Mouse (Mus musculus): ENCODE results near the gene Clec2l. TPM values are rescaled to one million over a fixed set of nuclear protein-coding genes. Genes with fewer than 3 reads are reported as not detected.
A peak's percentile ranks its signal among the peaks of the same experiment; 100 is the strongest.

Clec2l gene
- polyA plus RNA-seq, 1 experiment from 2014 or later, result 2.8 TPM

DNA sequence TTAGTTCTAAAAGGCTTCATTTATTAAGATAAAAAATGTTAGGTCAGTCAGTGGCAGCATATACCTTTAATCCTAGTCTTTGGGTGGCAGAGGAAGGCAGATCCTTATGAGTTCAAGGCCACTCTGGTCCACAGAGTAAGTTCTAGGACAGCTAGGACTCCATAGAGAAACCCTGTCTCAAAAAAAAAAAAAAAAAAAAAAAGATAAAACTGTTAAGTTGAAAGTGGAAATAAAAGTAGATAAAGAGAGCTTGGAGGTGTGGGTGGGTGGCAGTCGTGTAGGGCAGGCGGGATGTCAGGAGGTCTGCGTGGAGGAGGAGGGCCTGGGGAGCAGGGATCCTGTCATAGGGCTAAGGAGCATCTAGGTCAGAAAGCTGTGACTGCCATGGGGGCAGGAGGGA lies 9.1 kb downstream of the Clec2l start:
- Histone ChIP-seq H3K27ac (no peak overlapping the region), H3K9ac (no peak overlapping the region), H3K4me1 (no peaks in the 10 kb centered on the region), H3K27me3 (no peaks in the 10 kb centered on the region), H3K4me3 (no peak overlapping the region), H3K4me2 (replicated peaks) (no peak overlapping the region), H3K36me3 (no peaks in the 10 kb centered on the region), H3K9me3 (no peaks in the 10 kb centered on the region)
- 87% methylated on average over 3 of the region's 3 CpGs for WGBS
- no peak for ATAC-seq (ENCODE audit: low FRiP score, low read depth)

DNA sequence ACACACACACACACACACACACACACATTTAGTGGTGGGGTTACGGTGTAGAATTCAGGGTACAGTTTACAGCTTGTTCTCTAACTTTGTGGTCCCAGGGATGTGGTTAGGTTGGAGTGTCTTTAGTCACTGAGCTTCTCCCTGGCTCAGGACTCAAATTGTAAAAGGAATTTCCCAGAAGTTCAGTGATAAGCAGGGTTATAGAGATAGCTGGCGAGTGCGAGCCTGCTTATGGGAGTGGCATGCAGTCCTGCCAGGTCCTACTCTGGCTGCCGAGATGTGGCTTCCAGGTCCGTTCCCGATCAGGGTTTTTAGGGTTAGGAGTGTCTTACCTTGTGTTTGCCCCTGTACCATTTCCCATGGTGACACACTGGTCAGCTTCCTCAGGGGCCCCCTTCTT lies 13.3 kb downstream of the Clec2l start:
- H3K36me3 ChIP-seq, result no peaks in the 10 kb centered on the region
- no peak overlapping the region for H3K9ac ChIP-seq
- no peak overlapping the region for H3K4me2 ChIP-seq (replicated peaks)
- H3K27me3 ChIP-seq, result no peaks in the 10 kb centered on the region
- no peaks in the 10 kb centered on the region for H3K4me1 ChIP-seq
- WGBS, result 79% methylated on average over 6 of the region's 6 CpGs
- H3K27ac ChIP-seq, result no peak overlapping the region
- no peak overlapping the region for H3K4me3 ChIP-seq
- H3K9me3 ChIP-seq, result no peaks in the 10 kb centered on the region
- no peak for ATAC-seq (ENCODE audit: low FRiP score, low read depth)

DNA sequence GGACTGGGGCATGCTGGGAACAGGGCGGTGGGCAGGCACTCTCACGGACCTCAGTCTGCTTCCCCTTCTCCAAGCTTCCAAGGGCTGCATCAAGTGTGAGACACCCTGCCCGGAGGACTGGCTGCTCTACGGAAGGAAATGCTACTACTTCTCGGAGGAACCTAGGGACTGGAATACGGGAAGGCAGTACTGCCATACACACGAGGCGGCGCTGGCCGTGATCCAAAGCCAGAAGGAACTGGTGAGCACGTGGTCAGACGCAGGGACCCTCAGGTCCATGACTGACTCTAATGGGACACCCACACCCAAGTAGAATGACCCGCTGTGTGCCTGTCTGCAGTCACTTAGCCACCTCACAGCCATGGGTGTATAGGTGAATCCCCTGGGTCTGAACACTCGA lies 13.9 kb downstream of the Clec2l start:
- Histone ChIP-seq H3K4me1 (no peaks in the 10 kb centered on the region), H3K4me3 (no peak overlapping the region), H3K4me2 (replicated peaks) (no peak overlapping the region), H3K27ac (no peak overlapping the region), H3K27me3 (no peaks in the 10 kb centered on the region), H3K9ac (no peak overlapping the region), H3K36me3 (no peaks in the 10 kb centered on the region), H3K9me3 (no peaks in the 10 kb centered on the region)
- ATAC-seq (ENCODE audit: low FRiP score, low read depth), result no peak
- 79% methylated on average over 14 of the region's 14 CpGs for WGBS

DNA sequence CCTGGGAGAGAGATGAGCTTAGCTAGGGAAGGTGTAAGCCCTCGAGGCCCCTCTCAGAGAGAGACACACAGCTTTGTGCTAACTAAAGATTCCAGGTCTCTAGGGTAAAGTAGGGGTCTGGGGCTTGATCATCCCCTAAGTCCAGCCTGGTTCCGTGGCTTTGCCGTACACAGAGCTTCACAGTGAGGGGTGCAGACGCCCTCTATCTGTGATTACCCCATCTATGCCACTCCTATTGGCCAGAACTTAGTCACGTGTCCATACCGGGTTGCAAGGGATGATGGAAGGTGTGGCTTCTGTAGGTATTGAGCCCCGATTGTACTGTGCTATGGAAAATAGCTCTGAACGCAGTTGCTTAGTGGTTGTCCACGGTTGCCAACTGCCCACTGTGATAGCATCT lies 14.8 kb downstream of the Clec2l start:
- H3K27ac ChIP-seq, result no peak overlapping the region
- H3K9ac ChIP-seq, result no peak overlapping the region
- H3K9me3 ChIP-seq, result no peaks in the 10 kb centered on the region
- no peak overlapping the region for H3K4me2 ChIP-seq (replicated peaks)
- WGBS, result 74% methylated on average over 9 of the region's 9 CpGs
- no peaks in the 10 kb centered on the region for H3K27me3 ChIP-seq
- ATAC-seq (ENCODE audit: low FRiP score, low read depth), result no peak
- no peaks in the 10 kb centered on the region for H3K36me3 ChIP-seq
- no peak overlapping the region for H3K4me3 ChIP-seq
- H3K4me1 ChIP-seq, result no peaks in the 10 kb centered on the region

DNA sequence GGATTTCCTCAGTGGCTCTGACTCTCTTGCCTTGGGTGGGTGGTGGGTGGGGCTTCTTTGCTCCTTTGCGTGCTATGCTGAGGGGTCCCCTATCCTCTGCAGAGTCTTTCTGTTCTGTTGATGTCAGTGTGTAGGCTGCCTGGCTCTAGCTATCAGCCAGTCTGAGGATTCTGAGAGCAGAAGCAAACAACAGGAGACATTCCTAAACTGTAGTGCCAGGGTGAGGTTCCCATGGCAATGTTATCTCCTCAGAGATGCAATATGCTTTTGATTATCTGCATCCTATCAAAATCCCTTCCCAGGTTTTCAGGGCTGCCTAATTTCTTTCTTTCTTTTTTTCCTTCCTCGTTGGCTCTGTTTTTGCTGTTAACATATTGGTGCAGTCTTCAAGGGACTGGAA lies 19.7 kb downstream of the Clec2l start:
- Histone ChIP-seq H3K4me1 (no peaks in the 10 kb centered on the region), H3K4me2 (replicated peaks) (no peak overlapping the region), H3K9ac (no peak overlapping the region), H3K9me3 (no peaks in the 10 kb centered on the region), H3K27me3 (no peaks in the 10 kb centered on the region), H3K4me3 (no peak overlapping the region), H3K27ac (no peak overlapping the region), H3K36me3 (peaks cover 8% of the 10 kb centered on the region)
- WGBS, result 64% methylated on average over 2 of the region's 2 CpGs
- no peak for ATAC-seq (ENCODE audit: low FRiP score, low read depth)

DNA sequence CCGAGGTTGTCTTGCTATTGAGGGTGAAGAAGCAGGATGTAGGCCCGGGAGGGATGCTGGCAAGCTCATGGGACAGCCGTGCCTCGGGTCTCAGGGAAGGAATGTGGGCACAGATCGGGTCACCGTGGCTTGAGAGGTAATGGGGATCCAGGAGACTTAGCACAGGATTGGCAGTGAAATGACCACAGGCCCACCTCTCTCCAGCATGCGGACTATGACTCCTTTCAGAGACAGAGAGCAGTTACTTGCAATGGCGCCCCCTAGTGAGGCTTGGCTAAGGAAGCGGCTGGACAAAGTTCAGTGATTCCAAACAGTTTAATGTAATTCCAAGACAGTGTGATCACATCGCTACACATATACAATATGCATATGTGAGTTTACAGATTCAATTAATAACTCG lies 24.3 kb downstream of the Clec2l start:
- Histone ChIP-seq H3K4me3 (no peak overlapping the region), H3K36me3 (peaks cover 22% of the 10 kb centered on the region), H3K4me1 (peaks cover 6% of the 10 kb centered on the region), H3K27ac (no peak overlapping the region), H3K4me2 (replicated peaks) (no peak overlapping the region), H3K9me3 (no peaks in the 10 kb centered on the region), H3K27me3 (no peaks in the 10 kb centered on the region), H3K9ac (no peak overlapping the region)
- 65% methylated on average over 11 of the region's 11 CpGs for WGBS
- ATAC-seq (ENCODE audit: low FRiP score, low read depth), result no peak

DNA sequence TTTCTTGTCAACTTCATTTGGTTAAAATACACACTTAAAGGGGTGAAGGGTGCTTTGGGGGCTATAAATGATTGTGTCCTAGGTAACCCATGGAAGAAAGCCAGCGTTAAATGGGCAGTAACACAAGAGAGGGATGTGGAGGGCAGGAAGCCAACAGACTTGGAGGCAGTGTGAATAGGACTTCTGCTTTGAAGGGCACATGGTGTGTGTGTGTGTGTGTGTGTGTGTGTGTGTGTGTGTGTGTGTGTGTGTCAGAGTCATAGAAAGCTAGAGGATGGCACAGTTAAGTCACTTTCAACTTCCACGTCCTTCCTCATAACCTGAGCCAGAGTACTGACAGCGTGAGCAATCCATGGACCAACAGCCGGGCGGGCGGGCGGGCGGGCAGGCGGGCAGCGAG lies 26.0 kb downstream of the Clec2l start:
- ATAC-seq (ENCODE audit: low FRiP score, low read depth), result no peak
- Histone ChIP-seq H3K9ac (no peak overlapping the region), H3K27ac (no peak overlapping the region), H3K4me2 (replicated peaks) (no peak overlapping the region), H3K4me1 (peaks cover 8% of the 10 kb centered on the region), H3K27me3 (no peaks in the 10 kb centered on the region), H3K36me3 (peaks cover 37% of the 10 kb centered on the region), H3K4me3 (no peak overlapping the region), H3K9me3 (no peaks in the 10 kb centered on the region)
- WGBS, result 87% methylated on average over 10 of the region's 10 CpGs

DNA sequence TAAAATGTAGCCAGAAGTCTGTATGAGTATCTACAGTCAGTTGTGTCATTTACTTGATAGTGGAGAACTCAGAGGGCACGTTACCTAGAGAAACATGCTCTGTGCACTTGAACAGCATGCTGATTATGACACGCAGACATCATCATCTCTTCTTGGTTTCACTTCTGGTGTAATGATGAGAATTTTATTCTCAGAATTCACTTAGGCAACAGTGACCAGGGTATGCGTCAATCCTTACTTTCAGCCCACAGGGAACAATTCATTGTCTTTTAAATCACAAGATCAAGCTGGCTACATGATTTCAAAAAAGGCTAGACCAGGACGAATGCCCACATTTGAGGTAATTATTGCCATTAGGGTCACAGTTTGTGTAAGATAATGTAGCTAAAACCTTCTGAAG lies 27.7 kb downstream of the Clec2l start:
- WGBS, result 90% methylated on average over 4 of the region's 4 CpGs
- Histone ChIP-seq H3K4me3 (no peak overlapping the region), H3K9ac (no peak overlapping the region), H3K36me3 (peaks cover 50% of the 10 kb centered on the region), H3K9me3 (no peaks in the 10 kb centered on the region), H3K27ac (no peak overlapping the region), H3K27me3 (no peaks in the 10 kb centered on the region), H3K4me2 (replicated peaks) (no peak overlapping the region), H3K4me1 (peaks cover 8% of the 10 kb centered on the region)
- ATAC-seq (ENCODE audit: low FRiP score, low read depth), result no peak

DNA sequence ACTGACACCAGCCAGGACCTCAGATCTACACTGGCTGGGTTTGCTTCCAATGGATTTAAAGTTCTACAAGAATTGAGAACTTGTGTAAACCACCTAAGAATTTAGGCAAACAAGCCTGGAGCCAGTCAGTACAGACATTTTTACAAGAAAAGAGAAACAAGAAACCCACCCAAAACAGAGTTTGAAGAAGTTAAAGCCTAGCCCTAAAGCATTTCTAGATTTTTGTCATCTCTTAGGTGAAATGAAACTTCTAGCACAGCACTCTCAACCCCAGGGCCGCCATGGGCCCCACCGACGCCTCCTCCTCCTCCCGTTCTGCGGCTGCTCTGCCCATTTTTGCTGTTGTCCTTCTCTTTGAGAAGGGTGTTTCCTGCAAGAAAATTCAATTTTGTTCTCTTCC lies 28.2 kb downstream of the Clec2l start:
- H3K9ac ChIP-seq, result no peak overlapping the region
- H3K9me3 ChIP-seq, result no peaks in the 10 kb centered on the region
- ATAC-seq (ENCODE audit: low FRiP score, low read depth), result no peak
- H3K27ac ChIP-seq, result no peak overlapping the region
- H3K4me2 ChIP-seq (replicated peaks), result no peak overlapping the region
- WGBS, result 90% methylated on average over 5 of the region's 5 CpGs
- H3K4me1 ChIP-seq, result peaks cover 8% of the 10 kb centered on the region
- no peak overlapping the region for H3K4me3 ChIP-seq
- H3K36me3 ChIP-seq, result peaks cover 53% of the 10 kb centered on the region
- no peaks in the 10 kb centered on the region for H3K27me3 ChIP-seq

DNA sequence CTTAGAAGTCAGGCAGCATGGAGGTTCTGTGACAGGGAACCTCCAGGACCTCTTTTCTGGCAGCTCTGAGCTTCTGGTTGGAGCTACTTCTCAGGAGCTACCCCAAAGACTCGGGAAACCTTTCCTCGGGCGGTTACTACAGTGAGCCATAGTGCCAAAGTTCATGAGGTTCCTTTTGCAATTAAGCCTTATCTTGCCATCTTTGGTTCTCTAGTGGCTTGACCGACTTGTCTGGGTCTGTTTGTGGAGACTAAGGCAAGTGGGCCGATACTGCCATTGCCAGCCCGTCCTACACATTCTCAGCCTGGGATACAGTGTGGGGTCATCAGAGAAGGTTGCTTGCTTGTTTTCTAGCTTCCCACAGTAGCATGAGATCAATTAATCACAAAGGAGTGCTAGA lies 29.7 kb downstream of the Clec2l start:
- Histone ChIP-seq H3K4me2 (replicated peaks) (no peak overlapping the region), H3K9ac (no peak overlapping the region), H3K27ac (no peak overlapping the region), H3K4me1 (peaks cover 8% of the 10 kb centered on the region), H3K4me3 (no peak overlapping the region), H3K27me3 (no peaks in the 10 kb centered on the region), H3K36me3 (peaks cover 58% of the 10 kb centered on the region), H3K9me3 (no peaks in the 10 kb centered on the region)
- ATAC-seq (ENCODE audit: low FRiP score, low read depth), result no peak
- 89% methylated on average over 6 of the region's 6 CpGs for WGBS

DNA sequence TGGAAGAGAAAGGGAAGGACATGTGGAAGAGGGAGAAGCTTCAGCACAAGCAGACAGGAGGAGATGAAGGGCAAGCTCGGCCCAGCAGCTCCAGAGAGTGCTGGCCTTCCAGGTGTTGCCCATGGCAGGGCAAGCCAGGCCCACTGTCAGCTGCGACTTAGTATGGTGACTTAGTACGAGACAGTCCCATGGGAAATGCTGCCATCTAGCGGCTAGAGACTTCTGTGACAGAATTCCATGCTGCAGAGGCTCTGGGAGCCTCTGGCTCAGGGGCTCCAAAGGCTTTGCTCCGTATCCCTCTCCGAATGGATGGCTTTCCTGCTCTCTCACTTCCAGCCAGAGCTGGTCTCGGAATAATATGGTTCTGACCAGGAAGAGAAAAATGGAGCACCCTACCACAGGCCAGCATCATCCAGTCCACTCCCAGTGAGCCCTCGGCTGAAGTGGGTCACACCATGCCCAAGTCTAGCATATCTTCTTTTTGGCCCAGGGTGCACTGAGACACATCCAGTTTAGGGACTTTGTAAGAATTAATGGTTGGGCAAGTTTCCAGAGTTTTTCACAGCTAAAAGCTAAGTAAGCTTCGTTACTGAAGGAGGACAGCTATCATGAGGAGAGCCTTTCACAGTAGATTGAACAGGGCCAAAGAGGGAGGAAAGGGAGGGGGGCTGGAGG lies 32.6 kb downstream of the Clec2l start:
- no peak overlapping the region for H3K4me3 ChIP-seq
- H3K27me3 ChIP-seq, result no peaks in the 10 kb centered on the region
- 29% methylated on average over 9 of the region's 9 CpGs for WGBS
- peaks cover 74% of the 10 kb centered on the region for H3K36me3 ChIP-seq
- peak; percentile 12; the same call in 1 of the 2 replicates for ATAC-seq (ENCODE audit: low FRiP score, low read depth)
- no peaks in the 10 kb centered on the region for H3K9me3 ChIP-seq
- H3K27ac ChIP-seq, result no peak overlapping the region
- H3K9ac ChIP-seq, result no peak overlapping the region
- H3K4me1 ChIP-seq, result peaks cover 8% of the 10 kb centered on the region
- H3K4me2 ChIP-seq (replicated peaks), result no peak overlapping the region

DNA sequence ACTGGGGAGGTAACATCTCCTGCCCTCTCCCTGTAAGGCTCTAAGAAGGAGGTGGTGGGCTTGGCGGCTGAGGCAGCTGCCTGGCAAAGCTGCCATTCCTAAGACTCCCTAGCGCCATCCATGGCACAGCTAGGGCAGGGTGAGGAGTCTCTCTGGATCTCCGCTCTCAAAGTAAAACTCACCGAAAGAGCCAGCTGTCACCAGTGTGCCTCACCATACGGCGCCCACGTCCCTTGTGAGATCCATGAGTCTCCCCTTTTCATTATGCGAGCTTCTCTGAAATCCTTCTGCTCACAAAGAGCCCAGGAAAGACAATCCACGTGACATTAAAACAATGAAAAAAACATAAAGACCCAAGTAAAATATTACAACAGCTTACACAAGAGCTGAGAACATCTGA lies 33.7 kb downstream of the Clec2l start:
- 88% methylated on average over 9 of the region's 9 CpGs for WGBS
- H3K27ac ChIP-seq, result no peak overlapping the region
- H3K27me3 ChIP-seq, result no peaks in the 10 kb centered on the region
- H3K9ac ChIP-seq, result no peak overlapping the region
- no peak overlapping the region for H3K4me2 ChIP-seq (replicated peaks)
- no peaks in the 10 kb centered on the region for H3K9me3 ChIP-seq
- peaks cover 8% of the 10 kb centered on the region for H3K4me1 ChIP-seq
- no peak overlapping the region for H3K4me3 ChIP-seq
- no peak for ATAC-seq (ENCODE audit: low FRiP score, low read depth)
- peaks cover 80% of the 10 kb centered on the region for H3K36me3 ChIP-seq

DNA sequence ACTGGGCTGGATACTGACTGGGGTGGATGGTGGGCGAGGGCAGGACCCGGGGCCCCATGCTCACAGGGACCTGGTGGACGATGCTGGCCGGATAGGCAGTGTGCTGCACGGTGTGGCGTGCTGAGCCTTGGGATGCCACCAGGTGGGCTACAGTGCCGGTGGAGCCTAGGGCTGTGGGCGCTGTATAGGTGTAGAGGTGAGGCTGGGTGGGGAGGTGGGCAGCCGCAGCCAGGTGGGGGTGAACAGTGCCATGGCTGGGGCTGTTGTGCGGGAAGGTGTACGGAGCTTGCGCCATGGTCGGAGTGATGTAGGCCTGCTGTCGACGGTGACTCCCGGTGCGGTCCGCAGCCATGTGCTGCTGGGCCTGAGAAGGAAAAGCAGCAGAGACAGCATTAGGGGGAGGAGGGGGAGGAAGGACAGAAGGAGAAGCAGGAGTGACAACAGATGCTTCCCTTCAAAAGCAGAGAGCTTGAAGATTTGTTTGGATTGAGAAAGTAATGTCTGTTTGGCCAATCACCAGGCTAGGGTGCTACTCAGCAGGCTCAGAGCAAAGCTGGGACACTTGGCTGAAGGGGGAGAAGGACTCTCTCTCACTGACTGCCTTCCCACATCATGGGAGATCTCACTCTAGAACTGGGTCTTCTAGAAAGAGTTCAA lies 35.5 kb downstream of the Clec2l start:
- 0 out of 2 replicates have a peak, but pooled peaks have one; percentile 25 for ATAC-seq (ENCODE audit: low FRiP score, low read depth)
- no peak overlapping the region for H3K9ac ChIP-seq
- peaks cover 84% of the 10 kb centered on the region for H3K36me3 ChIP-seq
- 94% methylated on average over 18 of the region's 18 CpGs for WGBS
- H3K4me1 ChIP-seq, result no peaks in the 10 kb centered on the region
- no peaks in the 10 kb centered on the region for H3K27me3 ChIP-seq
- H3K4me3 ChIP-seq, result no peak overlapping the region
- no peak overlapping the region for H3K4me2 ChIP-seq (replicated peaks)
- no peaks in the 10 kb centered on the region for H3K9me3 ChIP-seq
- H3K27ac ChIP-seq, result no peak overlapping the region

Measured in limb, embryonic 13.5 days (tissue).